Mouse (Mus musculus) kidney, embryonic 15.5 days (tissue): ENCODE data around the gene Oas3. TPM values are rescaled to one million over a fixed set of nuclear protein-coding genes. Genes with fewer than 3 reads are reported as not detected.
A peak's percentile ranks its signal among the peaks of the same experiment; 100 is the strongest.
"Not testable (repeated sequence)": the region's sequence is repeated elsewhere in the genome, so short reads cannot be mapped to it uniquely, and the experiment has no call there.

Source experiments
- ATAC-seq: fragments of 200-750 bp; cut with Nextera tagmentation; replicated peaks from 2 replicates; pipeline ENCODE4 v1.8.0; 2017; ENCODE audit warnings: moderate TSS enrichment; ENCODE audit not compliant: low FRiP score
- H3K27ac ChIP-seq: fragments of 300-500 bp; sonication (generic); 2 replicates; pipeline ENCODE4 v1.5.1; 2015; ENCODE audit warnings: mild to moderate bottlenecking, inconsistent platforms
- H3K27me3 ChIP-seq: fragments of 300-500 bp; sonication (generic); 2 replicates; pipeline ENCODE4 v1.6.1; 2015; ENCODE audit warnings: inconsistent platforms
- H3K36me3 ChIP-seq: fragments of 300-500 bp; sonication (generic); 2 replicates; pipeline ENCODE4 v1.6.1; 2015; ENCODE audit warnings: inconsistent platforms
- H3K4me1 ChIP-seq: fragments of 300-500 bp; sonication (generic); 2 replicates; pipeline ENCODE4 v1.6.1; 2015; ENCODE audit warnings: inconsistent platforms
- H3K4me2 ChIP-seq: fragments of 300-500 bp; sonication (generic); 2 replicates; pipeline ENCODE4 v1.6.1; 2015; ENCODE audit warnings: moderate library complexity, mild to moderate bottlenecking, inconsistent platforms
- H3K4me3 ChIP-seq: fragments of 300-500 bp; sonication (generic); replicated peaks from 2 replicates; pipeline ENCODE4 v1.5.1; 2015; ENCODE audit warnings: mild to moderate bottlenecking, inconsistent platforms
- H3K9ac ChIP-seq: fragments of 300-500 bp; sonication (generic); 2 replicates; pipeline ENCODE4 v1.6.1; 2015; ENCODE audit warnings: mild to moderate bottlenecking, inconsistent platforms
- H3K9me3 ChIP-seq: fragments of 300-500 bp; sonication (generic); replicated peaks from 2 replicates; pipeline ENCODE4 v1.6.1; 2016; ENCODE audit warnings: inconsistent platforms
- WGBS: fragments of 180-500 bp; shearing (Covaris S2); methylation state at CpG from one replicate; pipeline ENCODE4 v1.1.7; 2015; ENCODE audit warnings: mixed read lengths; 5-methylcytosine and 5-hydroxymethylcytosine counted together
- polyA plus RNA-seq: library from polyadenylated mRNA; unstranded; fragments of >200 nt; fragmentation: Nextera tagmentation; extraction: Ambion mirVana; gene quantifications from 2 replicates; pipeline ENCODE4 v1.2.1, GENCODE M21; 2015

The Oas3 gene
- polyA plus RNA-seq, result 0.15 and 0.18 TPM in 2 replicates

- no peak within 1 kb of the TSS for H3K9ac ChIP-seq
- 75% methylated on average over 9 of the region's 9 CpGs for WGBS
- 0 out of 2 replicates have a peak, but pooled peaks cover 2% of the 10 kb centered on the region for H3K4me1 ChIP-seq
These were observed at the start of gene Oas3 for GRCm38 (mm10) chr5:120777478-120777877. Gene Oas3, minus strand, starts transcription at chr5:120777661.

GRCm38 (mm10) chr5:120818999-120819398 lies 41.5 kb upstream of the Oas3 start:
- Histone ChIP-seq H3K9ac (no peak overlapping the region), H3K27ac (no peak overlapping the region), H3K4me3 (no peak overlapping the region), H3K4me1 (no peaks in the 10 kb centered on the region), H3K9me3 (peaks cover 5% of the 10 kb centered on the region; the same call in 1 of the 2 replicates), H3K4me2 (no peak overlapping the region), H3K36me3 (no peaks in the 10 kb centered on the region), H3K27me3 (no peaks in the 10 kb centered on the region)
- ATAC-seq, result no peak

More at GRCm38 (mm10) chr5:120777478-120777877, at the start of gene Oas3:
- no peaks in the 10 kb centered on the region for H3K9me3 ChIP-seq
- no peak within 1 kb of the TSS for H3K4me3 ChIP-seq
- no peak for ATAC-seq
- no peaks in the 10 kb centered on the region for H3K36me3 ChIP-seq
- H3K27me3 ChIP-seq, result no peaks in the 10 kb centered on the region
- no peak within 1 kb of the TSS for H3K27ac ChIP-seq
- no peak within 1 kb of the TSS for H3K4me2 ChIP-seq

DNA sequence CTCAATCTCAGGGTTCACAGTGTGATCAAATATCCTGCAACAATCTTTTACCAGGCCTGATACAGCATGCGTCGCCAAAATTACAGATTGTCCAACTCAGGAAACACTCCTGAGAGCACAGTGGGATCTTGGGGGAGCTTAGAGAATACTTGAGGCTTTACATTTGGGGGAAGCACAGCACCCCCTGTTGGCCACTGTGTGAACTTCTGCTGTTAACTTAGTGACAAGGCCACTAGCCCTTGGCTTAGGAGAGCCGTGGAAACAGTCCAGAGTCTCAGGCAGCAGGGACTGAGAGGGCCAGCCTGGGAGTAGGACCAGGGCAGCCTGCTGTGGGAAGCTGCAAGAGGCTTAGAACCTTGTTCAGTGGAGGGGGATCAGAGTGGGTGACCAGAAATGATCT lies 38.5 kb upstream of the Oas3 start:
- Histone ChIP-seq H3K4me3 (no peak overlapping the region), H3K36me3 (no peaks in the 10 kb centered on the region), H3K27ac (no peak overlapping the region), H3K9ac (no peak overlapping the region), H3K4me1 (peaks cover 16% of the 10 kb centered on the region), H3K4me2 (no peak overlapping the region), H3K9me3 (peaks cover 5% of the 10 kb centered on the region; the same call in 1 of the 2 replicates), H3K27me3 (no peaks in the 10 kb centered on the region)
- 72% methylated on average over 3 of the region's 3 CpGs for WGBS
- no peak for ATAC-seq

DNA sequence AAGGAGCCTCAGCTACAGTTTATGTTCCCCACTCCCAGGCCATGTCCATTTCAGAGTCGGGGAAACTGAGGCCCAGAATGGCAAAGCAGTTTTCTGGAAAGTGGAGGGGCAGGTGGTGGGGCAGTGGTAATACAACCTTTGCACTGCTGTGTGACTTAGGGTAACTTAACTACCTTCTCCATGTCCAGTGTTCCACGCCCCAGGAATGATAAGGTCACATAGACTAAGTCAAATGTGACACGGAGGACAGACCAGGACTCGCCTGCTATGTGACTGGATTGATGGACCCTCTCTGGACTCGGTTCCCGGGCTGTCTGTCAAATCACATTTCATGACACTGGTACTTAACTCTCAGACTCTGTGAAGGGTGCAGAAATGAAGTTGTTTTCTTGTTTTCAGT lies 35.6 kb upstream of the Oas3 start:
- peak overlapping the region; percentile 38 for H3K4me3 ChIP-seq
- no peaks in the 10 kb centered on the region for H3K9me3 ChIP-seq
- H3K36me3 ChIP-seq, result no peaks in the 10 kb centered on the region
- WGBS, result 77% methylated on average over 6 of the region's 6 CpGs
- H3K9ac ChIP-seq, result no peak overlapping the region; the same call in 1 of the 2 replicates
- peaks cover 16% of the 10 kb centered on the region for H3K4me1 ChIP-seq
- no peaks in the 10 kb centered on the region for H3K27me3 ChIP-seq
- H3K4me2 ChIP-seq, result peak overlapping the region; percentile 60
- 0 out of 2 replicates have a peak, but pooled peaks have one; percentile 3 for ATAC-seq
- H3K27ac ChIP-seq, result no peak overlapping the region

GRCm38 (mm10) chr5:120811951-120812819 lies 34.7 kb upstream of the Oas3 start, which contains the start of gene Oas1c:
Gene Oas1c, minus strand, starts transcription at chr5:120812514.
- Histone ChIP-seq H3K9me3 (no peaks in the 10 kb centered on the region), H3K27me3 (no peaks in the 10 kb centered on the region), H3K9ac (peak within 1 kb of the TSS; percentile 17; the same call in 1 of the 2 replicates), H3K4me1 (peaks cover 16% of the 10 kb centered on the region), H3K27ac (peak within 1 kb of the TSS; percentile 85), H3K4me3 (peak within 1 kb of the TSS; percentile 38), H3K36me3 (no peaks in the 10 kb centered on the region), H3K4me2 (peak within 1 kb of the TSS; percentile 60)
- 4% methylated on average over 18 of the region's 18 CpGs for WGBS
- peak; percentile 92 for ATAC-seq

DNA sequence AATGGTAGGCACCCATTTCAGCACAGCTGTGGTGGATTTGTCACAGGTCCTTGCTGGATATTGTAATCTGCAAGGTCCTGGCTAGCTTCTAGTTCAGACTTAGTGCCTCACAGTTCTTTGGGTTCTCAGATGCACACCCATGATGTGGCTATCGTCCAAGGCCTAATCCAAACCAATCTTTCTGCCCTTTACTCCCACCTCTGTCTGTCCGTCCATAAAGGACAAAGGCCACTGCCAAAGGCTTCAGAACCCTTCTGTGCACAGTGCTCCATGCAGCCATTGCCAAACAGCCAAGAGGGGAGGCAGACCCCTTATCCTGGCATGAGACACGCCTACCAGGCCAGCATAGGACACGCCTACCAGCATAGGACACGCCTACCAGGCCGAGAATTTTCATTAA lies 31.7 kb upstream of the Oas3 start:
- H3K4me2 ChIP-seq, result no peak overlapping the region
- H3K36me3 ChIP-seq, result no peaks in the 10 kb centered on the region
- H3K9me3 ChIP-seq, result no peaks in the 10 kb centered on the region
- no peak overlapping the region for H3K9ac ChIP-seq
- H3K27ac ChIP-seq, result no peak overlapping the region
- H3K4me1 ChIP-seq, result peaks cover 16% of the 10 kb centered on the region
- 38% methylated on average over 6 of the region's 6 CpGs for WGBS
- no peak overlapping the region for H3K4me3 ChIP-seq
- H3K27me3 ChIP-seq, result no peaks in the 10 kb centered on the region
- no peak for ATAC-seq

DNA sequence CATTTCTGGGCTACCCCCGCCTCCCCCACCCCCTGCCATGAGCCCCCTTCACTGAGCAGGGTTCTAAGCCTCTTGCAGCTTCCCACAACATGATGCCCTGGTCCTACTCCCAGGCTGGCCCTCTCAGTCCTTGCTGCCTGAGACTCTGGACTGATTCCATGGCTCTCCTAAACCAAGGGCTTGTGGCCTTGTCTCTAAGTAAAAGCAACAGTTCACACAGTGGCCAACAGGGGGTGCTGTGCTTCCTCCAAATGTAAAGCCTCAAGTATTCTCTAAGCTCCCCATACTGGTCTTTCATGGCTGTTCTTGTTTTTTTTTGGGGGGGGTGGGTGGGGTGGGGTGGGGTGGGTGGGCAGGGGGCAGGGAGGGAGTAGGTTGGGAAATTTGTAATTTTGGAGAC lies 29.0 kb upstream of the Oas3 start:
- H3K27ac ChIP-seq, result no peak overlapping the region
- H3K4me3 ChIP-seq, result no peak overlapping the region
- H3K4me2 ChIP-seq, result no peak overlapping the region
- no peaks in the 10 kb centered on the region for H3K27me3 ChIP-seq
- no peak for ATAC-seq
- no peak overlapping the region for H3K9ac ChIP-seq
- H3K36me3 ChIP-seq, result no peaks in the 10 kb centered on the region
- WGBS, result 81% methylated on average over 1 of the region's 1 CpGs
- peaks cover 4% of the 10 kb centered on the region; the same call in 1 of the 2 replicates for H3K4me1 ChIP-seq
- no peaks in the 10 kb centered on the region for H3K9me3 ChIP-seq

DNA sequence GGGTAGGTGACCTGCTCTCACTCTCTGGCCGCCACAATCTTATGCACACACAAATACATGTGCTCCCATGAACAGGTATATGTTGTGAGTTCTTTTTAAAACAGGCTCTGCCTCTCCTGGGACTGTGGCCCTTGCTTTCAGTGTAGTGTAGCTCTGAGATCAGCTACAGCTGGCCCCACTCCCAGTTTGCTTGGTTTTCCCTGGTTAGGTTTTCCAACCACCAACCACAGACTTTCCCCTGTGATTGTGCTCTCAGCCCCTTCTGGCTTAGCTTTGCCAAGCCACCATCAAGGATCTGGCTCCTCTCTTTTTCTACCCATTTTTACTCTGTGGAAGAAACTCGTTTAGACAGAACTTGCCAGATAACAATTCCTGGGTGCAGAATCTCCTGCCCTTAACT lies 26.1 kb upstream of the Oas3 start:
- no peak overlapping the region for H3K4me2 ChIP-seq
- ATAC-seq, result no peak
- no peaks in the 10 kb centered on the region for H3K9me3 ChIP-seq
- no peaks in the 10 kb centered on the region for H3K4me1 ChIP-seq
- no peaks in the 10 kb centered on the region for H3K27me3 ChIP-seq
- WGBS, result 80% methylated on average over 2 of the region's 2 CpGs
- H3K36me3 ChIP-seq, result no peaks in the 10 kb centered on the region
- H3K27ac ChIP-seq, result no peak overlapping the region
- H3K4me3 ChIP-seq, result no peak overlapping the region
- no peak overlapping the region for H3K9ac ChIP-seq

DNA sequence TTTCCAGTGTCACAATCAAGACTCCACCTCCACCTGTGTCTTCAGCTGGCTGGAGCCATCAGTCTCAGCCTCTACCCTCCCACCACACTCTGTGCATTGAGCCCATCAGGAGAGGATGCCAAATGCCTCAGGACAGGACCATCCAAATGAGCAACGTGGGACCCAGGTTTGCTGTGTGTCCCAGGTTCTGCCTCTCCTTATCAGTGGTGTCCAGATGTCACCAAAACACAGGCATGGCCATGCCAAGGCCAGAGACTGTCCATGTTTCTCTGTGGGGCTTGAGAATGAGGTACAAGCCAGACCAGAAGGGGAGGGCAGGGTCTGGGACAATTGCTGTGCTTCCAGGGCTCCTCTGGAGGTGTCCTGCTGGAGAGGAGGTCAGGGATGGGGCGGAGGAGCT lies 21.5 kb upstream of the Oas3 start:
- not testable (repeated sequence) for H3K36me3 ChIP-seq, H3K27ac ChIP-seq, H3K27me3 ChIP-seq, H3K4me2 ChIP-seq, H3K4me3 ChIP-seq, H3K9ac ChIP-seq, H3K4me1 ChIP-seq, ATAC-seq, H3K9me3 ChIP-seq
- WGBS, result 84% methylated on average over 2 of the region's 2 CpGs

GRCm38 (mm10) chr5:120798147-120798546 lies 20.7 kb upstream of the Oas3 start:
- ATAC-seq, H3K9ac ChIP-seq: not testable (repeated sequence)
- 80% methylated on average over 5 of the region's 5 CpGs for WGBS

DNA sequence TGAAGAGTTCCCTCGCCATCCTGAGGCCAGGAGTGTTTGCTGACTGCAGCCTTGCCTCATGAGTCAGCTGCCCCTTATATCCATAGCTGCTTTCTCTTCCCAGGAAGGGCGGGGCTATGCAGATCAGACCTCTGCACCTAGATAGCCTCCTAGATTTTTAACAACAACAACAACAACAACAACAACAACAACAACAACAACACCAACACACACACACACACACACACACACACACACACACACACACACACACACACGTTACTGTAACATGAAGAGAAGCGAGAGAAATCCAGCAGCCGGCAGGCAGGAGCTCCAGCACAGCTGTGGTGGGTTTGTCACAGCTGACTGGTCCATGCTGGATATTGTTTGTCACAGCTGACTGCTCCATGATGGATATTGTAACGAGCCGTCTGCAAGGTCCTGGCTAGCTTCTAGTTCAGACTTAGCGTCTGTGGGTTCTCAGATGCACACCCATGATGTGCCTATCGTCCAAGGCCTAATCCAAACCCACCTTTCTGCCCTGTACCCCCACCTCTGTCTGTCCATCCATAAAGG lies 18.1 kb upstream of the Oas3 start, which contains the start of gene Oas1e:
Oas1e (minus strand) TSS at position 51 of the 555 bp plus-strand sequence.
- H3K36me3 ChIP-seq, H3K27me3 ChIP-seq, H3K4me1 ChIP-seq, H3K9ac ChIP-seq, H3K9me3 ChIP-seq, H3K4me3 ChIP-seq, H3K27ac ChIP-seq, ATAC-seq, H3K4me2 ChIP-seq: not testable (repeated sequence)
- WGBS, result 50% methylated on average over 8 of the region's 9 CpGs

More at GRCm38 (mm10) chr5:120798147-120798546, 20.7 kb upstream of the Oas3 start:
- H3K9me3 ChIP-seq, H3K36me3 ChIP-seq, H3K4me3 ChIP-seq, H3K27me3 ChIP-seq, H3K27ac ChIP-seq, H3K4me2 ChIP-seq, H3K4me1 ChIP-seq: not testable (repeated sequence)

DNA sequence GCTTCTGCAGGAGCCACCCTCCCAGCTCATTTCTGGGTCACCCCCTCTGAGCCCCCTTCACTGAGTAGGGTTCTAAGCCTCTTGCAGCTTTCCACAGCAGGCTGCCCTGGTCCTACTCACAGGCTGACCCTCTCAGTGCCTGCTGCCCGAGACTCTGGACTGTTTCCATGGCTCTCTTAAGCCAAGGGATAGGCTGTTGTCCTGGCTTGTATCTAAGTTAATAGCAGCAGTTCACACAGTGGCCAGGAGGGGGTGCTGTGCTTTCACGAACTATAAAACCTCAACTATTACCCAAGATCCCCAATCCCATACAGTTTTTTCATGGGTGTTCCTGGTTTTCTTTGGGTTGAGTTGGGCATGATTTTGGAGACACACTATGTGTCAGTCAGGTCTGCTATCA lies 15.6 kb upstream of the Oas3 start:
- Histone ChIP-seq H3K4me3 (no peak overlapping the region), H3K27ac (no peak overlapping the region), H3K9ac (no peak overlapping the region), H3K4me2 (no peak overlapping the region), H3K9me3 (no peaks in the 10 kb centered on the region), H3K36me3 (no peaks in the 10 kb centered on the region), H3K27me3 (no peaks in the 10 kb centered on the region), H3K4me1 (no peaks in the 10 kb centered on the region)
- 23% methylated on average over 2 of the region's 2 CpGs for WGBS
- ATAC-seq, result no peak
